Mouse (Mus musculus) lung, postnatal 36 days (tissue): Measurements from ENCODE around the gene Aldoc.

Experiments used
- DNase-seq: peaks from one replicate; pipeline ENCODE4 v3.0.0; 2022; ENCODE audit warnings: mixed read lengths

Aldoc gene

GRCm38 (mm10) chr11:78333992-78334391 lies 11.2 kb downstream of the Aldoc start:
- no peak for DNase-seq

DNA sequence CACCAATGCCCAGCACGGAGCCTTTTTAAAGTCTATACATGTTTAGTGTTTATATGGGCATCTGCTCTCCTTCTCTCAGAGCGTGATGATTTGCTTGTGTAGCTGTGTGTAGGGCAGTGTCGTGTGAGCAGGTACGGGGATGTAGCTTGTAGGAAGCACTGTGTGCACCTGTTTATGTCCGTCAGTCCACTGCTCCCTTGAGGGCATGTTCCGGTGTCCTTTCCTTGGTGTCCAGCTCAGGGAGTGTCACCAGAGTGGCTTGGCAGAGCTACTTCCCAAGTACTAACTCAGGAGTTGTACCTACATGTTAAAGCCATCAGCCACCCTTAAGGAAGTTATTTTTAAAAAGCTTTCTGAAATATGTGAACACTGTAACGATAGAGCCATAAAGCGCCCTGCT lies 14.3 kb downstream of the Aldoc start:
- DNase-seq, result no peak

- DNase-seq, result no peak
Observed at GRCm38 (mm10) chr11:78341702-78342101, 18.9 kb downstream of the Aldoc start.

DNA sequence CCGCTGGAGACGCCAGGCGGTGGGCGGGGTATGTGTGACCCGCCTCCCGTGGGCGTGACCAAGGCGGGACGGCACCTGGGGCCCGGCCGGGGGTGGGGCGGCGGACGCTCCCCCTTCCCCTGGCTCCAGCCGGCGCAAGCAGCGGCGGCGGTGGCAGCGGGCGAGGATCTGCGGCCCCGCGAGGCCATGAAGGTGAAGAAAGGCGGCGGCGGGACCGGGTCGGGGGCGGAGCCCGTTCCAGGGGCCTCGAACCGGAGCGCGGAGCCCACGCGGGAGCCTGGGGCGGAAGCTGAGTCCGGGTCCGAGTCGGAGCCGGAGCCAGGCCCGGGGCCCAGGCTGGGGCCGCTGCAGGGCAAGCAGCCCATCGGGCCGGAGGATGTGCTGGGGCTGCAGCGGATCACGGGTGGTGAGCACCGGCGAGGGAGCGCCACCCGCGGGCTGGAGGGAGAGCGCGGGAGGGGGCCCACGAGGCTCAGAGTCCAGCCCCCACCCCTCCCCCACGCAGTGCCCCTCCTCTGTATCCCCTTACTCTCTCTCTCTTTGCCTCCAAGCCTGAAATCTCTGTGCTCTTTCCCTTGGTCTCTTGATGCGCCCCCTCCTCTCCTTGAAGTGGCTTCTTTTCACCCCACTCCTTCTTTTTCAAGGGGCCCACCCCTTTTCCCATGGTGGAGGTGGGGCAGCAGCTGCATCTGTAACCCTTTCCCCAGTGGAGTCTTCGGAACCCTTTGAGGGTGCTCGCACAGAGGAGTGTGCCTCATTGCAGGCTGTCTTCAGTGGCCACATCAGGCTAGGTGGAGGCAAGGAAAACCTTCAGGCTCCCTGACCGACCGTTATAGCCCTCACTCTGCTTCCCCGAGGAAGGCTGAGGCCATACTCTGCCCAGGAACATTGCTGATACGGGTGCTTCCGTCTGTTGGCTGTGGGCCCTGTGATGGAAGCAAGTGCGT lies 20.9 kb downstream of the Aldoc start, which contains the start of gene Unc119:
Gene Unc119 (plus strand): TSS at position 102 of the 947 bp plus-strand sequence.
- peak; percentile 80 for DNase-seq

DNA sequence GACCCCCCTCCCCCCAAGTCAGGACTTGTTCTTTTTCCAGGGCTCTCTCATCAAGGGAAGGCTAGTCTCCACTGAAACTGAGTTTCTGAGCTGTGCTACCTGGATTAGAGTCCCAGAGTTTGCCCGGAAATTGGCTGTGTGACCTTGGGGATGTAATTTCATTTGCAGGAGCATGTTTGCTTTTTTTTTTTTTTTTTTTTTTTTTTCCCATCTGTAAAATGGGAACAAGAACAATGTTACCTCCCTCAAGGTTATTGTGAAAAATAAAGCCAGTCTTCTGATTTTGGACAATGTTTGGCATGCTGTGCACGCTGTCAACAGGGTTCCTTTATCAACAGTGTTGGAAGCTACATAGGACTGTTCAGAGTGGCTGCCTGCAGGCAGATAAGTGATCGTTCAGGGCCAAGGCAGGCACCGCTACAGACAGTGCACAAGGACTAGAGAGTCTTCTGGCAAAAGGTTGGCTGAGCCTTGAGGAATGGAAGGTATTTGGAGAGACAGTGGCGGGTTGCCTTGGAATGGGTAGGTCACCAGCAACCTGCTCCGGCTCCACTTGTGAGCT lies 21.6 kb downstream of the Aldoc start:
- DNase-seq, result no peak

DNA sequence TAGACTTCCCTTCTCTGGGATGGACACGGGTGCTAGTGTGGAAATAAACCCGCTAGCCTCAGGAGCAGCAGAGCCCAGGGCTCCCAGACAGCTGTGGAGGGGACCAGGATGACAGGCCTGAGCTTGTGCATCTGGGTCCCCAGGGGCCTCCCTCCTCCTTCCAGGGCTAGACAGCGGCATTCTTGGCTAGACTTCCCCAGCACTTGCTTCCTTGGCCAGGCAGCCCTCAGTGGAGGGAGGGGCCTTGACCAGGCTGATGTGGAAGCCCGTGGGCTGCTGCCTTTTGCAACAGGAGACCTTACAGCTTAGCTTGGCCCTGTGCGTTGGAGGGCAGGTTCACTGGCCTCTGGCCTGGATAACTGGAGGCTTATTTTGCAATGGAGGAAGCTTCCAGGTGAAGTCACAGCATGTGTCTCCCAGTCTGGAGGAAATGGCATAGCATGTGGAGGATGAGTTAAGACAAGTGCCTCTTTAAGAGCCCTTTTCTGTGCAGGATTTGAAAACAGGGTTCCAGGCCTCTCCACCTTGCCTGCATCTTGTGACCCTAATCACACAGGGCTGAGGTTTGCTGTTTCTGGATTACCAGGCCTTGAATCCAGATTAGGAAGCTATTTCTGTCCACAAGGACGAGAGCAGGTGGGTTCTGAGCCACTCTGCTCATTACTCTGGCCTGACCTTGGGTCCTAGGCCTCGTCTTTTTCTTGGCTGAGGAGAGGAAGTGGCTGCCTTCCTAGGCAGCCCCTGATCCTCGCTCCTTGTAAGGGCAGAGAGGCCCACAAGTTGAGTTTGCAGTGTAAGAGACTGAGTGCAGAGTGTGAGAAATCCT lies 22.3 kb downstream of the Aldoc start:
- peak; percentile 73 for DNase-seq

DNA sequence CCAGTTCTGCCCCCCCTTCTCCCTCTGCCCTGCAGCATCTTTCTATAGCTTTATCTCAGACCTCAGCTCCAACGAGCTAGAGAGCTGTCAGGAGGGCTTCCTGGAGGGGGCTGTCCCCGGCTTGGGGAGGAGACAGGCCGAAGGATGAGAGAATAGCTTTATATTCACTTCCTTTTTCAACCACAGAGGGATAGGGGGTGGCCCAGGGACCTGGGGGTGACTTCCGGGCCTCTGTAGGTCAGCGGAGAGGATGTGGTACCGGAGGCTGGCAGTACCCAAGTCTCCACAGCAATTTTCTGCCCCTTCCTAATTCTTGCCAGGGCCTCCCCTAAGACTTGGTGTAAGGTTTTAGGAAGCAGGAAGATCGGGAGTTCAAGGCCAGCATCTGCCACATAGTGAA lies 23.0 kb downstream of the Aldoc start:
- DNase-seq, result peak; percentile 62

DNA sequence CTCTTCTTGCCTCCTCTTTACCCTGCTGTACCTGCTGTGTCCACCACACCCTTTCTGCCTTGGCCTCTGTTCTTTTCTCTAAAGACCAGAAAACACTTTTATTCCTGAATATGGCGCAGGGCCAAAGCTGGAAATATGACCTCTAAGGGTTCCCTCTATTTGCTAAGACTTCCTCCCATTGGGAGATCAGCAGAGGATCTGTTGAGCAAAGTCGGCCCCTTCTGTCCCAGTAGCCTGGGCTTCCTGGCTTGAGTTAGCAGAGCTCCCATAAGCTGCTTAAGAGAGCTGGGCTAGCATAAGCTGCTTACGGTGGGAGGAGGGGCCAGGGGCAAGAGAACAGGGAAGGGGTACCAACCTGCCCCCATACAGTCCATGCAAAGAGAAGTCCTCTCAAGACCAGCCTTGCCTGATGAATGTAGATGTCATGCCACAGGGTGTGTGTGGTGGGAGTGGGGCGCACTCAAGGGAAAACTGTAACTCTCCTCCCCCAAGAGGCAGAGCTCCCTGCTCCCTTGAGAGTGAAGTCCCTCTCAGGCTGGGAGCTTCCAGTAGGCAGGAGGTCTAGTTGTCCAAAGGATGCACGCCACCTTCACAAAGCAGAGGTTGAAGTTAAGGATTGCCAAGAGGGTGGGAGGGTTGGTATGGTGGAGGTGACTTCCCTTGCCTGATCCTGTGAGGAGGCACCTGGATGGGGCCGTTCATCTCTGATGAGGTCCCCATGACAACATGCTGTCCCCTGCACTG lies 23.7 kb downstream of the Aldoc start:
- no peak for DNase-seq

DNA sequence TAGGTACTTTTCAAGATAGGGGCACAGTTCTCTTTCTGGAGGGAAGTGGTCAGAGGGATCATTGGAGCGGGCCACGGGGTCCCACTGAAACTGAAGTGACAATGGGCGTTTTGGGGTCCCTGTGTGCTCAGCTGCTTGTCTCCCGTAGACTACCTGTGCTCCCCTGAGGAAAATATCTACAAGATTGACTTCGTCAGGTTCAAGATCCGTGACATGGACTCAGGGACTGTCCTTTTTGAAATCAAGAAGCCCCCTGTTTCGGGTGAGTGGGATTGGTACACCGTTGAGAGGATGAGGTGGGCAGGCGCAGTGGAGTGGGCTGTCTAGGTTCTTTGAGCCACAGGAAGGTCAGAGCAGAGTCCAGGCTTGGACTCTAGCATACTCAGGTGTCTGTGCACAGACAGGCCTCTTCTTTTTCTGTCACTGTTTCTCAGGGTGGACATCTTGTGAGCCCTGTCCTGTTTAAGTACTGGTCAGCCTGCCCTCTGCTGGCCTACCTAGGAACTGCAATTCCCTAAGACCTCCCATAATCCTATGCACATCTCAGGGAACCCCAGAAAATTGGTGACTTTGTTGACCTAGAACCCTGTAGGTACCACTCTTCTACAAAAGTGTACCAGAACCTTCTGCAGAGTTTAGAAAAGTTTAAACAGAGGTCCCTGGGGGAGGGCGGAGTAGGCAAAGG lies 24.4 kb downstream of the Aldoc start:
- peak; percentile 88 for DNase-seq

- DNase-seq, result peak; percentile 87
Observed at GRCm38 (mm10) chr11:78347908-78348307, 25.1 kb downstream of the Aldoc start.

GRCm38 (mm10) chr11:78348474-78348873 lies 25.7 kb downstream of the Aldoc start:
- no peak for DNase-seq

DNA sequence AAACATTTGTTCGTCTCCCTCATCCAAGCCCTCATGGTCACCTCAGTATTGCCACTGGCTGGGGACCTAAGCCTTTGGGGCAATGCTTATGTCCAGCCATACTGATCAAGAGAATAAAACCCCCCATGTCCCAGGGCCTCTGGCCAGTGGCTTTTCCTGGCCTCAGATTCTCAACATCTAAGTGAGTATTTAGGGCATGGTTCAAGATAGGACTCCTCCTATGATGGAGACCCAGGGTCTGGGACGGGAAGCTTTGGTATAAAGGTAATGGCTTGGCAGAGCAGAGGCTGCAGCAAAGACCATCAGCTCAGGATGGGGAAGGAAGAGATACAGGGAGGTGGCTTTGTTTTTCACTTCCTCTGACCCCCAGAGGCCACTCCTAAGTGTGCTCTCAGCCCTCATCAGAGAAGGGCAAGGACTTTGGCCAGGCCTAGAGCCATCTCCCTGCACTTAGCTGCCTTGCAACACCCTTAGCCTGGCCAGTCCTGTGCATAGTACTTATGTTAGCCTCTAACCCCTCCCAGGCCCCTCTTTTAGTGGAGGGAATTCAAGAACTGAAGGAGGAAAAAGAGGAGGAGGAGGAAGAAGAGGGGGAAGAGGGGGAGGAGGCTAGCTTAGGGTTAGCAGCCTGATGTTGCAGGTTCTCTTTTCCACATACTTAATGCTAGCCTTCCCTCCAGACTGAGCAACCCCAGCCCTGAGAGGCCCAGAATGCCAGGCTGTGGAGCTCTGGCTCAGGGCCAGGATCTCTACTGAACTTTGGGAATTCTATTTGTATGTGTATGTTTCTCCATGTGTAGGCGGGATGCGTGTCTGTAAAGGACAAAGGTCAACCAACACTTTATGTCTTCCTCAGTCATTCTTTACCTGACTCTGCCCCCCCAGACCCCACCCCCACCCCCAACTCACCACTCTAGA lies 26.9 kb downstream of the Aldoc start:
- peak; percentile 40 for DNase-seq

DNA sequence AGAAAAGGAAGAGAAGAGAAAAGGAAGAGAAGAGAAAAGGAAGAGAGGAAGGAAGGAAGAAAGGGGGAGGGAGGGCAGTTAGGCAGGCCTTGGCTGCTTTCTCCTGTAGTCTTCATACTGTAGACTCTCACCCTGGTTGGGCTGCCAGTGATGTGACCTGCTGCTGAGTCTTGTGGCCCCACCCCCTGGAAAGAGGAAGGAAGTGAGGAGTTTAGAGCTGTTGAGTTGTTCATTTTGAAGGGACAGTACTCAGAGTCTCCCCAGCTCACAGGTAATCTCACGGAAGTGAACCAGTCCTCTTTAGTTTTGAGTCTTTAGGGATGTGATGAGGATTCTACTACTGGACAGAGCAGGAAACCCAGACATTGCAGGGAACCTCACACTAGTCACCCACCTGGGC lies 30.3 kb downstream of the Aldoc start:
- DNase-seq, result peak; percentile 47

DNA sequence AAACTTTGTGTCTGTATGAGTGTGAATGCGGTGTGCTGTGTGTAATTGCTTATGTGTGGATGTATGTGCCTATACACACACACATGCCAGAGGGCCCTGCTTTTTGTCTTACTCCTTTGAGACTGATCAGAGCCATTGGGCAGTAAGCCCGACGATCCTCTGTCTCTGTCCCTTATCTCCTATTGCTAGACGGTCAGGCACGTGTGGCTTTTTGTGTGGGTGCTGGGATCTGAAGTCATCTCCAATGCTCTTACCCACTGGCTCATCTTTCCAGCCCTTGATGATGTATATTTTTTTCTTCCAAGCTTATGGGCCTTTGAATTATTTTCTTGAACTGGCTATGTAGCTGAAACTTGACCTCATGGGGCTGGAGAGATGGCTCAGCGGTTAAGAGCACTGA lies 32.1 kb downstream of the Aldoc start:
- DNase-seq, result no peak

DNA sequence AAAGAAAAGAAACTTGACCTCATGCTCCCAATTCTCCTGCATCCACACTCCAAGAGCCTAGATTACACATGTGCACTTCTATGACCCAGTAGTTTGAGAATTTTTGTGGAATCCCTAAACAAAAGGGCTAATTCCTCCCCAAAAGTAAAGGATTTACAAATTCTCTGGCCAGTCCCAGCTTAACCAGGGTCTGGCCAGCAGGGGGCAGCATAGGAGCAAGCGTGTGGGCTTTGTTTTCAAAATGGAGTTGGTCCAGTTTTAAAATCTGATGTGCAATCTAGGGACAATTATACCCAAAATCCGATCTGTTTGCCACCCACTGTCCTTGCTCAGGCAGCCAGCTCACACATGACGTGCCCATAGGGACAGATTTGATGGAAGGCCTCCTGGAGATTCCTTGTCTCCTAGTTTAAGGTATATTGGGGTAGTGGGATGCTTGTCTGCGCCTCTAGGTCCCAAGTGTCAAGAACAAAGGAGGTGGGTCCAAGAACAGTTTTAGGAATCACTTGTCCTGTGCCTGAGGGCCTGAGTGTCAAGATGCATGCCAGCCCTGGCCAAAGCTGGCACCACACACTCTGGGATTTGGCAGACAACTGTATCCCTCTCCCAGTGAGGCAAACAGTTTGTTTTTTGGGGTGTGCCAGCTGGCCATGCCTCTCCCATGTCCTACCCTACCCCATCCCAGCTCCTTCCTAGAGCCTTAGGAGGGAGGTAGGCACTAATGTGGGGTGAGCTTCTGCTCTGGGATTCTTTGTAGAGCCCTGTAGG lies 32.9 kb downstream of the Aldoc start:
- DNase-seq, result peak; percentile 80

GRCm38 (mm10) chr11:78358330-78359007 lies 35.7 kb downstream of the Aldoc start:
- DNase-seq, result peak; percentile 70

- peak; percentile 92 for DNase-seq
Observed at GRCm38 (mm10) chr11:78360125-78360788, 37.5 kb downstream of the Aldoc start.

DNA sequence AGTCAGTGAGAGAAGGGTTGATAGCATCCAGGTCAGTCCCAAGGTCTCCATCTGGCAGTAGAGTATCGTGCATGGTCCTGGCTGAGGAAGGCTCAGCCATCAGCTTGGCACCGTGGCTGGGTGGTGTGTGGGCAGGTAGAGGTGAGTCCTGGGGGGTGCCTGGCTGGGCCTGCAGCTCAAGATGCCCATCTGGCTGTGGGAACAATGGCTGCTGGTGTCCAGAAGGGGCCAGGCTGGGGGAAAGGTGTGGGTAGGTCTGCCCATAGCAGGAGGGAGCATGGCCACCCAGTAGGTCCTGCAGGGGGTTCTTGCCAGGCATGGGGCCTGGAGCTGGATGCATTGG lies 38.0 kb downstream of the Aldoc start:
- no peak for DNase-seq
